Mouse (Mus musculus) ES-E14 (cell line): ENCODE measurements at regions not wholly inside any gene's neighbourhood (a gene's known extent, or its start where the extent isn't known, plus 50 kb on each side); places are given as distances from the start of the nearest gene placed in this dataset.

Source experiments
- DNase-seq: peaks from one replicate; pipeline ENCODE4 v3.0.0-alpha.2; 2013; ENCODE audit warnings: low read depth, low spot score
- H3K27ac ChIP-seq: 2 replicates; pipeline ENCODE4 v1.5.1; 2012; ENCODE audit warnings: low read depth, mild to moderate bottlenecking, low read length, moderate library complexity, mixed read lengths; ENCODE audit not compliant: poor library complexity, insufficient read depth, severe bottlenecking
- H3K36me3 ChIP-seq: 2 replicates; pipeline ENCODE4 v1.6.1; 2012; ENCODE audit warnings: mild to moderate bottlenecking, low read length, moderate library complexity, mixed read lengths; ENCODE audit not compliant: control insufficient read depth, poor library complexity, insufficient read depth, severe bottlenecking
- H3K4me1 ChIP-seq, 2 experiments: fragments of 150-350 bp in 1 of 2; sonication (generic) in 1 of 2; 2 replicates each; pipeline ENCODE4 v1.6.1; 2012; ENCODE audit warnings: low read length in 2 of 2, mild to moderate bottlenecking in 1 of 2, mixed read lengths in 1 of 2; ENCODE audit not compliant: control insufficient read depth in 2 of 2, insufficient read depth in 2 of 2, poor library complexity in 1 of 2
- H3K4me3 ChIP-seq, 2 experiments: fragments of 150-350 bp in 1 of 2; sonication (generic) in 1 of 2; 2 replicates each; pipeline ENCODE4 v1.5.1; 2012; ENCODE audit warnings: low read length in 2 of 2, low read depth in 1 of 2, mild to moderate bottlenecking in 1 of 2, mixed read lengths in 1 of 2; ENCODE audit not compliant: insufficient read depth in 1 of 2, poor library complexity in 1 of 2, severe bottlenecking in 1 of 2
- H3K9ac ChIP-seq: 2 replicates; pipeline ENCODE4 v1.6.1; 2012; ENCODE audit warnings: low read depth, mild to moderate bottlenecking, low read length, mixed read lengths; ENCODE audit not compliant: poor library complexity, insufficient read depth, severe bottlenecking
- H3K9me3 ChIP-seq: fragments of 150-350 bp; sonication (generic); 2 replicates; pipeline ENCODE4 v1.6.1; 2012; ENCODE audit warnings: low read depth, mild to moderate bottlenecking, low read length; ENCODE audit not compliant: control insufficient read depth, insufficient read depth
- CHD2 ChIP-seq: IDR thresholded peaks from 2 replicates; pipeline ENCODE4 v1.6.1; 2014; ENCODE audit warnings: mild to moderate bottlenecking, low read depth, low read length, inconsistent platforms
- HCFC1 ChIP-seq: IDR thresholded peaks from 2 replicates; pipeline ENCODE4 v1.6.1; 2012; ENCODE audit warnings: low read length, inconsistent platforms, borderline replicate concordance; ENCODE audit not compliant: insufficient read depth
- MAFK ChIP-seq: IDR thresholded peaks from 2 replicates; pipeline ENCODE4 v1.6.1; 2014; ENCODE audit warnings: mild to moderate bottlenecking, low read depth, low read length, inconsistent platforms; ENCODE audit not compliant: insufficient read depth
- ZC3H11A ChIP-seq: IDR thresholded peaks from 2 replicates; pipeline ENCODE4 v1.6.1; 2012; ENCODE audit warnings: low read depth, mild to moderate bottlenecking, inconsistent platforms, low read length, borderline replicate concordance
- ZNF384 ChIP-seq: IDR thresholded peaks from 2 replicates; pipeline ENCODE4 v1.6.1; 2012; ENCODE audit warnings: low read depth, low read length, inconsistent platforms
- in situ Hi-C, 2 experiments: fragments of 600-800 bp; cut with MboI; formaldehyde crosslinking; loops; one replicate each; pipeline ENCODE4 v1.15.1; 2025; ENCODE audit warnings: low sequenced_read_pairs in 2 of 2, inconsistent platforms in 1 of 2; ENCODE audit not compliant: unreplicated experiment in 2 of 2

DNA sequence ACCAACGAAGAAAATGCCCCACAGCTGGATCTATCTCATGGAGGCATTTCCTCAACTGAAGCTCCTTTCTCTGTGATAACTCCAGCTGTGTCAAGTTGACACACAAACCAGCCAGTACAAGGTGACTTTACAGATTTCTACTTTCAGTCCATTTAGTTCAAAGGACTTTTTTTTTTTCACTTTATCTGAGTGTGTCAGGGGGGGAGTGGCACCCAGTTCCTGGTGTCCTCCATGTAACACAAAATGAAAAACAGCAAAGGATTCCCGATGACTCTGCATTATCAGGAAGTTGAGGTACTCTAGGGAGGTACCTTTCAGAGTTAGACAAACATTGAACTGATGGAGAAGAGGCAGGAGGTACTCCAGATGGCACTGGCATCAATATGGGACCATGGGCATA lies 87.4 kb downstream of the Il12a start:
- Histone ChIP-seq H3K4me1 (no peaks in the 10 kb centered on the region), H3K4me3 (no peak overlapping the region), H3K9me3 (no peaks in the 10 kb centered on the region), H3K27ac (no peak overlapping the region), H3K36me3 (no peaks in the 10 kb centered on the region), H3K9ac (no peak overlapping the region)
- TF ChIP-seq CHD2 = no peak
- no peak for TF ChIP-seq ZNF384
- no peak for TF ChIP-seq ZC3H11A
- TF ChIP-seq MAFK = no peak
- TF ChIP-seq HCFC1 = no peak
- no peak for DNase-seq
- in situ Hi-C loops = no loop called here

DNA sequence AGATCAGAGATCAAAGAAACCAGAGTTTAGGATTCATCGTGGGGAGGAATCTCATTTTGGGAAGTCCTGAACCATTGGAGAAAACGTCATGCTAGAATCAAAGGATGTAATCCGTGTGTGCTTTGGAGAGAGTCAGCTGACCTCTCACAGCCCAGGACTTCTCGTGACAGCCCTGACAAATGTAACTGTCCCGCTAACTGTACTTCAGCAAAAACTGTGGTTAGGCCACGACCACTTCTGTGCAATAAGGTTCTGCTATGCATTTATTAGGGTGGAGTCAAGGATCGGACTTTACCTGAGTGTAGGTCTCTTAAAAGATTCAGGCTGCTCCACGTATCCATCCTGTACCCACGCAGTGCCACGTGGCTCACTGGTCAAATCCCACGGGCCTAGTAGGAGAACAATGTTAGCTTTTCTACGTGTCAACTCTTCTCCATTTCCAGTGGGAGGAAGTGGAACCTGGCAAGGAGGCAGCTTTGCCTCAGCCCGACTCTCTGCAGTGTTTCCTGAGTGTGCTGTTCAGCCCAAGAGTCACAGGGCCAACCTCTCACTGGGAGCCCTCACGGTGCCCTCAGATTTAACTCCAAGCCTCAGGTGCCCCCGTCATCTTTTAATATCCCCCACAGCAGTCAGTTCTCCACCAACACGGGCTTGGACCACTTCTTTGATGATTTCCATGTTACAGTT lies 88.1 kb downstream of the Il12a start:
- Histone ChIP-seq H3K9ac (no peak overlapping the region), H3K27ac (no peak overlapping the region), H3K4me1 (peaks cover 0 to 2% of the 10 kb centered on the region in 2 experiments; a peak in 1 of 4 replicates), H3K9me3 (no peaks in the 10 kb centered on the region), H3K4me3 (no peak overlapping the region), H3K36me3 (no peaks in the 10 kb centered on the region)
- in situ Hi-C loops = no loop called here
- TF ChIP-seq HCFC1 (no peak), ZNF384 (no peak), MAFK (no peak), CHD2 (no peak), ZC3H11A (no peak)
- no peak for DNase-seq

DNA sequence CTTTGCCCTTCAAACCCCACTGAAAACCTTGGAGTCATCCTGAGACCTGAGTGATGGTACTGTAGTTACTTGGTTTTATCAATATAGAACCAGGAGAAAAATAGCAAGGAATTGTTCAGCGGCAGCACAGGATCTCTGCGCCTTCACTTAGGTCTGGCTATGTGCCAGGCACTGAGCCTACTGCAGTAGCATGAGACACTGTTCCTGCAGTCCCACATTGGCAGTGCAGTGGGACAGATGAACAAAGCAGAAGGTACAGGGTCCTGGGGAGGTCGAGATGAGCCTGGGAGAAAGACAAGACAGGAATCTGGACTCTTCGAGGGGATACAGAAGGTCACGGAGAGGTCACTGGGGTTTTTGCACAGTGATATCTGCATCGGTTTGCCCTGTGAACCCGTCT lies 88.5 kb upstream of the 1110032F04Rik start:
- H3K27ac ChIP-seq = no peak overlapping the region
- peaks cover 0 to 2% of the 10 kb centered on the region in 2 experiments; a peak in 1 of 4 replicates for H3K4me1 ChIP-seq
- in situ Hi-C loops = no loop called here
- H3K4me3 ChIP-seq = no peak overlapping the region
- no peaks in the 10 kb centered on the region for H3K36me3 ChIP-seq
- no peaks in the 10 kb centered on the region for H3K9me3 ChIP-seq
- H3K9ac ChIP-seq = no peak overlapping the region
- no peak for DNase-seq
- TF ChIP-seq ZC3H11A (no peak), MAFK (no peak), CHD2 (no peak), ZNF384 (no peak), HCFC1 (no peak)

DNA sequence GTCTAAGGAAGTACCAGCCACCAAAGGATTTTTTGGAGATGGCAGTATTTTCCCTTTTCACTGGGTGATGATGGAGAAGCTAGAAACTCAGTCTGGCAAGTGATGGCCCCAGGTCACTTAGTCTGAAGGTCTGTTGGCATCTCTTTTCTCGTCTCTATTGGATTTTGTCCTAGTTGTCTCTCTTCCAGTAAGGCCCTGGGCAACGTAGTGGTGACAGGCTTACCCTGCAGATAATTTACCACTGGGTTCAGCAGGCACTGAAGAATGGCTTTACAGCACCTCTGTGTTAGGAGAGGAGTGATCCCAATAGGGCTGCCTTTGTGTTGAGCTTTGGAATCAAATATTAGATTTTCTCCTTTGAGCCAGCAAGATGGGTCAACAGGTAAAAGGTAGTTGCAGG lies 87.9 kb upstream of the 1110032F04Rik start:
- H3K9ac ChIP-seq = no peak overlapping the region
- no peak overlapping the region for H3K27ac ChIP-seq
- H3K9me3 ChIP-seq = no peaks in the 10 kb centered on the region
- no peak for TF ChIP-seq ZC3H11A
- no peak for TF ChIP-seq MAFK
- no peak for TF ChIP-seq CHD2
- peaks cover 0 to 2% of the 10 kb centered on the region in 2 experiments; a peak in 1 of 4 replicates for H3K4me1 ChIP-seq
- in situ Hi-C loops = no loop called here
- no peak for DNase-seq
- no peaks in the 10 kb centered on the region for H3K36me3 ChIP-seq
- no peak overlapping the region for H3K4me3 ChIP-seq

DNA sequence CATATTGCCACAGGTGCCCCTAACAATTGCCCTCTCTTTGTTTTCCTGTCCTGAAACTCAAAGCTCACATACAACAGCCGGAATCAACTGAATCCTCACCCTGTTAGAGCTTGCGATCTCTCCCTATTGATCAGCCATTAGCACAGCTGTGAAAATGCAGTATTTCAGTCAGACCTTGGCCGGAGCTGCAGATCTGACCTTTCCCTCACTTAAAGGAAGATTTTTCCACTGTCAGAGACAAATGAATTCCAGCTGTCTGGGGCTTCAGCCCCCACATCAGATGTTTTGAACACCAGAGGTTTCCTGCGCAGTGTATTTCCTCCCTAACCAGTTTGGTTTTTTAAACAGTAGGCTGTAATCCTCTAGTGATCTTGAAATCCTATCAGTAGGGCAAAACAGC lies 87.0 kb upstream of the 1110032F04Rik start:
- in situ Hi-C loops = no loop called here
- Histone ChIP-seq H3K27ac (no peak overlapping the region), H3K9me3 (no peaks in the 10 kb centered on the region), H3K4me1 (peaks cover 0 to 2% of the 10 kb centered on the region in 2 experiments; a peak in 1 of 4 replicates), H3K4me3 (no peak overlapping the region), H3K9ac (no peak overlapping the region), H3K36me3 (no peaks in the 10 kb centered on the region)
- no peak for DNase-seq
- TF ChIP-seq ZC3H11A = no peak
- TF ChIP-seq CHD2 = no peak
- TF ChIP-seq ZNF384 = no peak
- TF ChIP-seq HCFC1 = no peak
- TF ChIP-seq MAFK = no peak
